Mouse (Mus musculus): ENCODE results near the gene Ndufa6. TPM values are rescaled to one million over a fixed set of nuclear protein-coding genes. Genes with fewer than 3 reads are reported as not detected.
A peak's percentile ranks its signal among the peaks of the same experiment; 100 is the strongest.

The Ndufa6 gene
- polyA plus RNA-seq, 1 experiment from 2014 or later, result 274 TPM

- ATAC-seq (ENCODE audit: insufficient read depth, low FRiP score, low TSS enrichment) (no peak), DNase-seq (ENCODE audit: low spot score) (no peak)
- Histone ChIP-seq H3K27me3 (ENCODE audit: control insufficient read depth, insufficient read depth, low read length) (no peaks in the 10 kb centered on the region), H3K36me3 (ENCODE audit: control insufficient read depth, insufficient read depth, low read length) (peaks cover 15% of the 10 kb centered on the region), H3K4me1 (ENCODE audit: control insufficient read depth, insufficient read depth, low read length) (peaks cover 10% of the 10 kb centered on the region), H3K9me3 (ENCODE audit: control insufficient read depth, low read length) (no peaks in the 10 kb centered on the region), H3K27ac (ENCODE audit: low read depth, low read length) (no peak overlapping the region), H3K9ac (ENCODE audit: low read length) (no peak overlapping the region), H3K4me3 (ENCODE audit: low read depth, low read length) (peak overlapping the region; percentile 68; the same call in 1 of the 2 replicates), H3K4me2 (ENCODE audit: low read depth) (peak overlapping the region; percentile 65)
- WGBS, result 80% methylated on average over 4 of the region's 4 CpGs
Measured at GRCm38 (mm10) chr15:82347303-82347676, 6.8 kb downstream of the Ndufa6 start.

GRCm38 (mm10) chr15:82346580-82347302 is 7.4 kb downstream of the Ndufa6 start:
- H3K4me1 ChIP-seq (ENCODE audit: control insufficient read depth, insufficient read depth, low read length), result peaks cover 10% of the 10 kb centered on the region
- DNase-seq (ENCODE audit: low spot score), result no peak
- no peak overlapping the region for H3K27ac ChIP-seq (ENCODE audit: low read depth, low read length)
- 70% methylated on average over 14 of the region's 14 CpGs for WGBS
- peak overlapping the region; percentile 70 for H3K9ac ChIP-seq (ENCODE audit: low read length)
- H3K9me3 ChIP-seq (ENCODE audit: control insufficient read depth, low read length), result no peaks in the 10 kb centered on the region
- peak overlapping the region; percentile 68 for H3K4me3 ChIP-seq (ENCODE audit: low read depth, low read length)
- ATAC-seq (ENCODE audit: insufficient read depth, low FRiP score, low TSS enrichment), result no peak
- peaks cover 15% of the 10 kb centered on the region for H3K36me3 ChIP-seq (ENCODE audit: control insufficient read depth, insufficient read depth, low read length)
- peak overlapping the region; percentile 65 for H3K4me2 ChIP-seq (ENCODE audit: low read depth)
- H3K27me3 ChIP-seq (ENCODE audit: control insufficient read depth, insufficient read depth, low read length), result no peaks in the 10 kb centered on the region

- H3K9me3 ChIP-seq (ENCODE audit: control insufficient read depth, low read length), result no peaks in the 10 kb centered on the region
Measured at GRCm38 (mm10) chr15:82345820-82346470, 8.2 kb downstream of the Ndufa6 start.

GRCm38 (mm10) chr15:82344971-82345370 is 9.2 kb downstream of the Ndufa6 start:
- Histone ChIP-seq H3K27me3 (ENCODE audit: control insufficient read depth, insufficient read depth, low read length) (peaks cover 11% of the 10 kb centered on the region), H3K9ac (ENCODE audit: low read length) (no peak overlapping the region), H3K9me3 (ENCODE audit: control insufficient read depth, low read length) (no peaks in the 10 kb centered on the region), H3K27ac (ENCODE audit: low read depth, low read length) (no peak overlapping the region), H3K4me3 (ENCODE audit: low read depth, low read length) (no peak overlapping the region), H3K4me1 (ENCODE audit: control insufficient read depth, insufficient read depth, low read length) (peaks cover 15% of the 10 kb centered on the region), H3K4me2 (ENCODE audit: low read depth) (no peak overlapping the region), H3K36me3 (ENCODE audit: control insufficient read depth, insufficient read depth, low read length) (peaks cover 15% of the 10 kb centered on the region)
- DNase-seq (ENCODE audit: low spot score), result no peak
- ATAC-seq (ENCODE audit: insufficient read depth, low FRiP score, low TSS enrichment), result no peak
- 88% methylated on average over 6 of the region's 6 CpGs for WGBS

More at GRCm38 (mm10) chr15:82345820-82346470, 8.2 kb downstream of the Ndufa6 start:
- peaks cover 13% of the 10 kb centered on the region for H3K4me1 ChIP-seq (ENCODE audit: control insufficient read depth, insufficient read depth, low read length)
- H3K4me2 ChIP-seq (ENCODE audit: low read depth), result peak overlapping the region; percentile 65
- H3K27ac ChIP-seq (ENCODE audit: low read depth, low read length), result peak overlapping the region; percentile 80; the same call in 1 of the 2 replicates
- ATAC-seq (ENCODE audit: insufficient read depth, low FRiP score, low TSS enrichment) (peak; percentile 98), DNase-seq (ENCODE audit: low spot score) (peak; percentile 98)
- WGBS, result under 1% methylated on average over 50 of the region's 51 CpGs
- H3K36me3 ChIP-seq (ENCODE audit: control insufficient read depth, insufficient read depth, low read length), result peaks cover 15% of the 10 kb centered on the region
- H3K9ac ChIP-seq (ENCODE audit: low read length), result peak overlapping the region; percentile 70
- peaks cover 3% of the 10 kb centered on the region for H3K27me3 ChIP-seq (ENCODE audit: control insufficient read depth, insufficient read depth, low read length)
- peak overlapping the region; percentile 68 for H3K4me3 ChIP-seq (ENCODE audit: low read depth, low read length)

GRCm38 (mm10) chr15:82343368-82344287 is 10.5 kb downstream of the Ndufa6 start:
- H3K4me1 ChIP-seq (ENCODE audit: control insufficient read depth, insufficient read depth, low read length), result peaks cover 15% of the 10 kb centered on the region
- H3K9me3 ChIP-seq (ENCODE audit: control insufficient read depth, low read length), result no peaks in the 10 kb centered on the region
- H3K4me3 ChIP-seq (ENCODE audit: low read depth, low read length), result no peak overlapping the region
- 92% methylated on average over 27 of the region's 27 CpGs for WGBS
- H3K27me3 ChIP-seq (ENCODE audit: control insufficient read depth, insufficient read depth, low read length), result peaks cover 11% of the 10 kb centered on the region
- ATAC-seq (ENCODE audit: insufficient read depth, low FRiP score, low TSS enrichment) (no peak), DNase-seq (ENCODE audit: low spot score) (no peak)
- no peak overlapping the region for H3K27ac ChIP-seq (ENCODE audit: low read depth, low read length)
- H3K9ac ChIP-seq (ENCODE audit: low read length), result no peak overlapping the region
- H3K4me2 ChIP-seq (ENCODE audit: low read depth), result no peak overlapping the region
- H3K36me3 ChIP-seq (ENCODE audit: control insufficient read depth, insufficient read depth, low read length), result peaks cover 8% of the 10 kb centered on the region

- Histone ChIP-seq H3K4me3 (ENCODE audit: low read depth, low read length) (no peak overlapping the region), H3K36me3 (ENCODE audit: control insufficient read depth, insufficient read depth, low read length) (no peaks in the 10 kb centered on the region), H3K27me3 (ENCODE audit: control insufficient read depth, insufficient read depth, low read length) (peaks cover 11% of the 10 kb centered on the region), H3K9ac (ENCODE audit: low read length) (no peak overlapping the region), H3K9me3 (ENCODE audit: control insufficient read depth, low read length) (no peaks in the 10 kb centered on the region), H3K4me2 (ENCODE audit: low read depth) (0 out of 2 replicates have a peak overlapping the region, but pooled peaks have one; percentile 7), H3K27ac (ENCODE audit: low read depth, low read length) (no peak overlapping the region), H3K4me1 (ENCODE audit: control insufficient read depth, insufficient read depth, low read length) (peaks cover 21% of the 10 kb centered on the region)
- DNase-seq (ENCODE audit: low spot score), result no peak
- no peak for ATAC-seq (ENCODE audit: insufficient read depth, low FRiP score, low TSS enrichment)
- 73% methylated on average over 5 of the region's 5 CpGs for WGBS
Measured at GRCm38 (mm10) chr15:82342543-82342935, 11.6 kb downstream of the Ndufa6 start.

GRCm38 (mm10) chr15:82341675-82342542 is 12.2 kb downstream of the Ndufa6 start:
- Histone ChIP-seq H3K36me3 (ENCODE audit: control insufficient read depth, insufficient read depth, low read length) (no peaks in the 10 kb centered on the region), H3K4me1 (ENCODE audit: control insufficient read depth, insufficient read depth, low read length) (peaks cover 15% of the 10 kb centered on the region), H3K4me2 (ENCODE audit: low read depth) (peak overlapping the region; percentile 64; the same call in 1 of the 2 replicates), H3K27me3 (ENCODE audit: control insufficient read depth, insufficient read depth, low read length) (peaks cover 11% of the 10 kb centered on the region), H3K27ac (ENCODE audit: low read depth, low read length) (no peak overlapping the region), H3K4me3 (ENCODE audit: low read depth, low read length) (no peak overlapping the region), H3K9me3 (ENCODE audit: control insufficient read depth, low read length) (no peaks in the 10 kb centered on the region), H3K9ac (ENCODE audit: low read length) (no peak overlapping the region; the same call in 1 of the 2 replicates)
- DNase-seq (ENCODE audit: low spot score), result no peak
- WGBS, result 66% methylated on average over 15 of the region's 15 CpGs
- no peak for ATAC-seq (ENCODE audit: insufficient read depth, low FRiP score, low TSS enrichment)

All from neural tube, embryonic 11.5 days (tissue).